Mouse (Mus musculus) cortical plate, adult 2 months (tissue): ENCODE data around the gene Larp4.

Source experiments
- CTCF ChIP-seq: fragments of 200-500 bp; IDR thresholded peaks from 2 replicates; pipeline ENCODE4 v1.5.1; 2011; ENCODE audit warnings: mild to moderate bottlenecking, control low read depth, low read length; ENCODE audit not compliant: insufficient read depth; ENCODE audit errors: extremely low read depth
- POLR2A ChIP-seq: fragments of 200-500 bp; IDR thresholded peaks from 2 replicates; pipeline ENCODE4 v1.6.1; 2011; ENCODE audit warnings: mild to moderate bottlenecking, low read length, control low read depth; ENCODE audit not compliant: insufficient read depth; ENCODE audit errors: extremely low read depth

DNA sequence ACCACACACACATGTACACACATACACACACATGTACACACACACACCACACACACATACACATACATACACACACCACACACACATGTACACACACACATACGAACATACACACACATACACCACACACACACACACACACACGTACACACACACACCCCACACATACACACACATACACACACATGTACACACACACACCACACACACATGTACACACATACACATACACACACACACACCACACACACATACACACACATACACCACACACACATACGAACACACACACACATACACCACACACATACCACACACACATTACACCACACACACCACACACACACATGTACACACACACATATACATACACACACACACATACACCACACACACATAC lies 33.2 kb upstream of the Larp4 start:
- no peak for TF ChIP-seq POLR2A
- TF ChIP-seq CTCF = no peak
